Mouse (Mus musculus) stomach, adult 2 months (tissue): ENCODE results near the gene Dlk2. TPM values are rescaled to one million over a fixed set of nuclear protein-coding genes. Genes with fewer than 3 reads are reported as not detected.

Experiments used
- polyA plus RNA-seq: library from polyadenylated mRNA; depleted of rRNA; stranded (reverse); fragments of >200 nt; gene quantifications from 2 replicates; pipeline ENCODE4 v1.2.3, GENCODE M21; 2012; rRNA removed

The Dlk2 gene
- polyA plus RNA-seq, result 8.6 and 10.5 TPM in 2 replicates

DNA sequence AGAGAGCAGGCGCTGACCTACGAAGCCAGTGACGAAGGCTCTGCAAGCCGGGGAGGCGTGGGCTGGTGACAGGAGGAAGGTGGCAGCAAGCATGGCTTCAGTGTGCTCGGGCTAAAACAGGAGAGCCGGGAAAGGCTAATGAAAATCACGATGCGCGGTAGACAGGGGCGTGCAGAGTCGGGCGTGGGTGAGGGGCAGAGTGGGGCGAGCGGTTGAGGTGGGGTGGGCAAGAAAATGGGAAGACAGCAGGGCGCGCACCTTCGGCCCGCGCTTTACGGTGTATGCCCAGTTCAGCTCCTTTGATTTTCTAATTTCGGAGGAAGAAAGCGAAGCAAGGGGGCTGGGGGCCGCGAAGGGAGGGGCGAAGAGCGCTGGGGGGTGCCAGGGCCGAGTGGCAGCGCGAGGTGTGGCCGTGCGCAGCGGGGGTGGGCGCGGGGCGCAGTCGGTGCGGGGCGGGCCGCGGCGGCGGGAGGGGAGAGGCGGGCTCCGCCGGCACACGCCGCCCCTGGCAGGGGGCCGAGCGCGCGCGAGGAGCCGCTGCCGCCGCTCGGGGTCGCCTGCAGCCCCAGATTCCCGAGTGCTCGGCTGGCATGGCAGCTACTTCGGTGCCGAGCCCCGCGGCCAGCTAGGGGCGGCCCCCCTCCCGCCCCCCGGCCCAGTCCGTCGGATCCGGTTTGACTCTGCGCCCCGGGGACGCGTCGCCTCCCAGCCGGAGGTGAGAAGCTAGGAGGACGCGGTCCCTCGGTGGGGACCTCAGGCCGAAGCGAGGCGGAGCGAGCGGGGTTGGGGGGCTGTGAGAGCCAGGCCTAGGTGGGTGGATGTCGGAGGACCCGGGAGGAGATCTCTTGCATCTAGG, at the start of gene Dlk2:
Dlk2 (plus strand) TSS at position 58 of the 856 bp plus-strand sequence.

DNA sequence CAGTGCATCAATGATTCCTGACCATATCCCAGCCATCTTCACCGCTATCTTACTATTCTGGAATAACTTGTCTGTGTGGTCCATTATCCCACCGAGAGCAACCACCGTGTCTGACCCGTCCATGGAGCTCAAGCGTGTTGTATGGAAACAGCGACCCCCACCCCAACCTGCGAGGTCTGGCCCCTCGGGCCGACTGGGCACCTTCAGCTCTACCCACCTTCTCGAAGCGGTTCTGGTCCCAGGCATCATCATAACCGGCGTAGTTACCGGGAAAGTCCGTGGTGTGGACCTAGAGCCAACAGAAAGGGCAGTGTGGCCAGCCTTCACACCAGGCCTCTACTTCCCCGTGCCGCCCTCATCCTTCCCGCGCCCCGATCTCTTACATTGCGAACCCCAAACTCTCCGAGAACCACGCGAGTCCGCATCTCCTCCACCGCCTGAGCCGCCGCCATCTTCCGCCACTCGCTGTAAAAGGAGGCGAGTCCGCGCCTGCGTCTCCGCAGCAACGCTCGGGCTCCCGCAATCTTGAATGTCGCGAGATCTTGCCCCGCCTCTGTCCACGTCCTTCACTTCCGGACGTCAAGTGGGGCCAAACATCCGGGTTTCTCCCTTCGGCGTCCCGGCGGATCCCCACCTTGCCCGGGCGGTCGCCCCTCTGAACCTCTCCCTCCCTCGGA, 49.6 kb upstream of the Dlk2 start, which contains the start of the genes Polr1c and Yipf3:
Polr1c (minus strand) TSS at position 543 of the 677 bp plus-strand sequence.
Yipf3 (plus strand) TSS at position 569 of the 677 bp plus-strand sequence.

DNA sequence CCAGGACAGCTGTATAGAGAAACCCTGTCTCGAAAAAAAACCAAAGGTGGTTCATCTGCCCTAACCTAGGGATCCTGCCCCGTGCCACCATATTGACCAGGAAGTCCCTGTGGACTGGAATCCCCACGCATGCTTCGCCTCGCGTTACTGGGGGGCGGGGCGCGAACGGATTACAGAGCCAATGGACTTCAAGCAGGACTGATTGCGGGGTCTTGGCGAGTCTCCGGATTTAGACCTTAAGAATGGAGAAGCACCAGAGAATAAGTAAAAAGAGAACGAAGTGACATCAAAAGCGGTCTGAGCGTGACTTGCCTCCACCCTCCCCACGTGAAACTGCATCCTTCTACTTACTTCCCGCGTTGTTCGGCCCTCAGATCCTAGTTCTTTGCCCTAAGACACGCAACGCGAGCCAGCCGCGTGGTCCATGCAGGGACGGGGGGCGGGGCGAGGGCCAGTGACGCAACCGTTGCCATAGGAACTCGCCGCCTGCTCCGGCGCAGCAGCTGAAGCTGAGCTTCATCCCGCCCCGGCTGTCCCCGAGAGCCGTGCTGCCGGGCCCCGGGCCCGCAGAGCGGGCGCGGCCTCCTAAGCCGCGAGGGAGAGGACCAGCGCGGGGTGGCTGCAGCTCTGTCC, 43.7 kb upstream of the Dlk2 start, which contains the start of gene Lrrc73:
Lrrc73 (plus strand) TSS at position 80 of the 633 bp plus-strand sequence.

GRCm38 (mm10) chr17:46282483-46283123, 14.6 kb upstream of the Dlk2 start, which contains the start of gene Tjap1:
TSS of gene Tjap1 (minus strand) at chr17:46283026.

DNA sequence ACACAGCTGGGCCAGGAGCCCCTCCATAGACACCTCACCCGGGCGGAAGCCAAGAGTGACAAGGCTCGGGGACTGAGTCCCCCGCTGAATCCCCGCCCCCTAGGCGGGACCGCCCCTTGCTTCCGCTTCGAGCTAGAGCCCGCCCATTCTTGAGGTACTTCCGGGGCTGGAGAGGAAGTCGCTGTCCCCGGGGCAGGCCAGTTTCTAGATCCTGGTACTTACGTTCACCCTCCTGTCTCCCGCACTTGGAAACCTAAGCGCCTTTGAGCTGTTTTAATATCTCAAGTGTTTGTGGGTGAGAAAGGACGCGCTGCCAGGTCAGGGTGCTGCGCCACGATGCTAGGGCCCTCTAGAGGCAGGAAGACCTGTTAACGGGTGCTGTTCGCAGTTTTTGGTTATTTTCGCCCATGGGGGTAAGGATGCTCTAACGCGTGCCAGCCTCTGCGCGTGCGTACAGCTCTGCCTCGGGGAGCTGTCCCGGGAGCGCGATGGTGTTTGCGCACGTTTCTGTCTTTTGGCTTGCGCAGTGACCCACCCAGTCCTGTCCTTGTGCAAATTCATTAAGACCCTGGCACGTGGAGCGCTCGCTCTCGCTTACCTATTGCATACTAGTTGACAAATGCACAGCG, 30.8 kb downstream of the Dlk2 start, which contains the start of gene Abcc10:
Abcc10 (minus strand) TSS at position 447 of the 629 bp plus-strand sequence.

Other genes starting within 250 kb of the Dlk2 start
- 13.2 and 14.9 TPM in 2 replicates for gene Mrps18a, start 186.4 kb upstream of the Dlk2 start, polyA plus RNA-seq
- gene Rsph9, start 153.2 kb upstream of the Dlk2 start, polyA plus RNA-seq, result 5.3 and 7.2 TPM in 2 replicates
- 8.1 and 10.0 TPM in 2 replicates for gene Mad2l1bp, start 143.9 kb upstream of the Dlk2 start, polyA plus RNA-seq
- gene Gtpbp2, start 136.4 kb upstream of the Dlk2 start, polyA plus RNA-seq, result 55.4 and 62.2 TPM in 2 replicates
- 1.1 and 1.2 TPM in 2 replicates for gene Polh, start 94.8 kb upstream of the Dlk2 start, polyA plus RNA-seq
- gene Xpo5, start 94.6 kb upstream of the Dlk2 start, polyA plus RNA-seq, result 4.7 and 5.9 TPM in 2 replicates
- 15.7 and 21.4 TPM in 2 replicates for gene Polr1c, start 49.4 kb upstream of the Dlk2 start, polyA plus RNA-seq
- gene Yipf3, start 49.3 kb upstream of the Dlk2 start, polyA plus RNA-seq, result 209 and 224 TPM in 2 replicates
- gene Lrrc73, start 43.9 kb upstream of the Dlk2 start, polyA plus RNA-seq, result 2.5 and 3.8 TPM in 2 replicates
- gene Tjap1, start 14.4 kb upstream of the Dlk2 start, polyA plus RNA-seq, result 24.8 and 27.8 TPM in 2 replicates
- gene Abcc10, start 30.9 kb downstream of the Dlk2 start, polyA plus RNA-seq, result 15.6 and 18.3 TPM in 2 replicates
- 1.2 and 1.3 TPM in 2 replicates for gene Zfp318, start 86.3 kb downstream of the Dlk2 start, polyA plus RNA-seq
- gene Crip3, start 131.5 kb downstream of the Dlk2 start, polyA plus RNA-seq, result 0.63 and 1.9 TPM in 2 replicates
- not detected in 2 replicates for gene Slc22a7, start 141.0 kb downstream of the Dlk2 start, polyA plus RNA-seq
- gene Ttbk1, start 190.3 kb downstream of the Dlk2 start, polyA plus RNA-seq, result 0.13 and 0.16 TPM in 2 replicates
- gene Dnph1, start 199.3 kb downstream of the Dlk2 start, polyA plus RNA-seq, result 5.5 TPM in 2 replicates
- 8.6 and 9.6 TPM in 2 replicates for gene Cul9, start 249.0 kb downstream of the Dlk2 start, polyA plus RNA-seq